Mouse (Mus musculus) bone marrow, adult 2 months (tissue): ENCODE data around the gene Stard9.

ENCODE experiments used
- CTCF ChIP-seq: fragments of 200-500 bp; IDR thresholded peaks from 2 replicates; pipeline ENCODE4 v1.5.1; 2011; ENCODE audit warnings: low read length, control low read depth; ENCODE audit not compliant: control insufficient read depth, insufficient read depth
- POLR2A ChIP-seq: fragments of 200-500 bp; IDR thresholded peaks from 2 replicates; pipeline ENCODE4 v1.6.1; 2011; ENCODE audit warnings: low read depth, mild to moderate bottlenecking, control low read depth, low read length, borderline replicate concordance; ENCODE audit not compliant: control insufficient read depth

- TF ChIP-seq CTCF (no peak), POLR2A (no peak)
Measured at GRCm38 (mm10) chr2:120722491-120722890, 93.6 kb downstream of the Stard9 start.
